12 mouse cellular contexts compared by ENCODE assay signal in genomic region chr8:84715893-84716468, GRCm38 (mm10). TPM values are rescaled to one million over a fixed set of nuclear protein-coding genes. Genes with fewer than 3 reads are reported as not detected.
DNase-seq lines count a peak whose midpoint lies in the region; ATAC-seq lines count a peak whose summit lies in the region.
"Had no signal": no experiment of that assay in that cellular context is flagged by ENCODE, and none has a peak within 500 bp of the region (broad histone marks: within the 10 kb centered on the region; RNA-seq: fewer than 3 reads in every experiment).

No protein-coding gene starts in this region.

- H3K4me1 ChIP-seq in kidney, embryonic 14.5 days (ENCODE audit: control insufficient read depth, insufficient read depth, low read length): peaks cover 31% of the 10 kb centered on the region
- H3K4me1 ChIP-seq in embryonic facial prominence, embryonic 15.5 days: peaks cover 79% of the 10 kb centered on the region
- peaks cover 16% of the 10 kb centered on the region for H3K4me1 ChIP-seq in intestine, embryonic 16.5 days (ENCODE audit: control insufficient read depth, insufficient read depth, low read length)
- peaks cover 38% of the 10 kb centered on the region for H3K4me1 ChIP-seq in midbrain, embryonic 15.5 days

- 9% methylated on average over 26 of the region's 27 CpGs for WGBS in kidney, embryonic 14.5 days
- 30% methylated on average over 27 of the region's 27 CpGs for WGBS in embryonic facial prominence, embryonic 15.5 days
- WGBS in intestine, embryonic 16.5 days: 23% methylated on average over 26 of the region's 27 CpGs
- WGBS in midbrain, embryonic 15.5 days: 7% methylated on average over 27 of the region's 27 CpGs

- no peak for DNase-seq in kidney, postnatal 25 days
- DNase-seq in lung, adult 18-20 months: no peak
- DNase-seq in adrenal gland, postnatal 25 days: no peak
- no peak for DNase-seq in right cerebral cortex, postnatal 4 days
- DNase-seq: kidney, adult 8-10 months; lung, postnatal 4 days; retina, postnatal 1 day; thymus, adult 18-20 months had no signal

- no peak for ATAC-seq in kidney, embryonic 14.5 days (ENCODE audit: low FRiP score, low TSS enrichment)
- ATAC-seq in embryonic facial prominence, embryonic 15.5 days (ENCODE audit: insufficient number of reproducible peaks, low FRiP score, low TSS enrichment, low read depth): no peak
- no peak for ATAC-seq in intestine, embryonic 16.5 days
- ATAC-seq in midbrain, embryonic 15.5 days (replicated peaks): no peak

- no peak overlapping the region for H3K9ac ChIP-seq in kidney, embryonic 14.5 days (ENCODE audit: low read depth, low read length)
- H3K9ac ChIP-seq in embryonic facial prominence, embryonic 15.5 days: no peak overlapping the region
- H3K9ac ChIP-seq in intestine, embryonic 16.5 days (ENCODE audit: low read depth, low read length): peak overlapping the region; percentile 22; the same call in 1 of the 2 replicates
- H3K9ac ChIP-seq in midbrain, embryonic 15.5 days: peak overlapping the region; percentile 22; the same call in 1 of the 2 replicates

- no peak overlapping the region for H3K27ac ChIP-seq in kidney, embryonic 14.5 days (ENCODE audit: low read depth, low read length)
- peak overlapping the region; percentile 74 for H3K27ac ChIP-seq in embryonic facial prominence, embryonic 15.5 days (replicated peaks)
- H3K27ac ChIP-seq in intestine, embryonic 16.5 days (ENCODE audit: low read length): no peak overlapping the region
- H3K27ac ChIP-seq in midbrain, embryonic 15.5 days: peak overlapping the region; percentile 35; the same call in 1 of the 2 replicates

- no peaks in the 10 kb centered on the region for H3K9me3 ChIP-seq in kidney, embryonic 14.5 days (ENCODE audit: control insufficient read depth, low read length)
- H3K9me3 ChIP-seq in embryonic facial prominence, embryonic 15.5 days (replicated peaks): no peaks in the 10 kb centered on the region
- H3K9me3 ChIP-seq in intestine, embryonic 16.5 days (ENCODE audit: control insufficient read depth, low read length): no peaks in the 10 kb centered on the region
- no peaks in the 10 kb centered on the region for H3K9me3 ChIP-seq in midbrain, embryonic 15.5 days

- peak overlapping the region; percentile 21; the same call in 1 of the 2 replicates for H3K4me2 ChIP-seq in kidney, embryonic 14.5 days (replicated peaks; ENCODE audit: low read depth, low read length)
- no peak overlapping the region for H3K4me2 ChIP-seq in embryonic facial prominence, embryonic 15.5 days (replicated peaks)
- no peak overlapping the region for H3K4me2 ChIP-seq in intestine, embryonic 16.5 days (ENCODE audit: low read depth, low read length)
- peak overlapping the region; percentile 42 for H3K4me2 ChIP-seq in midbrain, embryonic 15.5 days

- no peaks in the 10 kb centered on the region for H3K36me3 ChIP-seq in kidney, embryonic 14.5 days (ENCODE audit: control insufficient read depth, insufficient read depth, low read length)
- H3K36me3 ChIP-seq in embryonic facial prominence, embryonic 15.5 days: peaks cover 48% of the 10 kb centered on the region
- no peaks in the 10 kb centered on the region; the same call in 1 of the 2 replicates for H3K36me3 ChIP-seq in intestine, embryonic 16.5 days (ENCODE audit: control insufficient read depth, insufficient read depth, low read length)
- H3K36me3 ChIP-seq in midbrain, embryonic 15.5 days (replicated peaks): no peaks in the 10 kb centered on the region

- no peak overlapping the region for H3K4me3 ChIP-seq in kidney, embryonic 14.5 days (ENCODE audit: low read length)
- no peak overlapping the region for H3K4me3 ChIP-seq in embryonic facial prominence, embryonic 15.5 days (replicated peaks)
- H3K4me3 ChIP-seq in intestine, embryonic 16.5 days (ENCODE audit: low read length): no peak overlapping the region
- H3K4me3 ChIP-seq in midbrain, embryonic 15.5 days: peak overlapping the region; percentile 19; the same call in 1 of the 2 replicates

- H3K27me3 ChIP-seq in kidney, embryonic 14.5 days (ENCODE audit: control insufficient read depth, insufficient read depth, low read length): peaks cover 51% of the 10 kb centered on the region
- H3K27me3 ChIP-seq in embryonic facial prominence, embryonic 15.5 days: peaks cover 6% of the 10 kb centered on the region
- H3K27me3 ChIP-seq in intestine, embryonic 16.5 days (replicated peaks; ENCODE audit: control insufficient read depth, insufficient read depth, low read length): peaks cover 32% of the 10 kb centered on the region
- peaks cover 5% of the 10 kb centered on the region; the same call in 1 of the 2 replicates for H3K27me3 ChIP-seq in midbrain, embryonic 15.5 days (replicated peaks)

RNA-seq across cellular contexts. Expression of gene G430095P16Rik, which starts 6.8 kb away (rescaled TPM):
- polyA plus RNA-seq in kidney, embryonic 14.5 days (2014; fragmentation: Nextera tagmentation; extraction: Ambion mirVana): 1.7 and 2.8 TPM in 2 replicates
- polyA plus RNA-seq in embryonic facial prominence, embryonic 15.5 days (2015; fragmentation: Nextera tagmentation; extraction: Ambion mirVana): 4.2 and 4.9 TPM in 2 replicates
- 2.0 and 2.6 TPM in 2 replicates for polyA plus RNA-seq in intestine, embryonic 16.5 days (2015; fragmentation: Nextera tagmentation; extraction: Ambion mirVana)
- 0.97 and 1.8 TPM in 2 replicates for polyA plus RNA-seq in midbrain, embryonic 15.5 days (2015; fragmentation: Nextera tagmentation; extraction: Ambion mirVana)
- not detected in 2 replicates for total RNA-seq in adrenal gland, postnatal 25 days (2021)

RNA-seq across cellular contexts. Expression of gene Lyl1, which starts 14.7 kb away (rescaled TPM):
- 6.3 and 8.9 TPM in 2 replicates for polyA plus RNA-seq in kidney, embryonic 14.5 days (2014; fragmentation: Nextera tagmentation; extraction: Ambion mirVana)
- 5.8 and 6.0 TPM in 2 replicates for polyA plus RNA-seq in embryonic facial prominence, embryonic 15.5 days (2015; fragmentation: Nextera tagmentation; extraction: Ambion mirVana)
- 4.9 and 5.0 TPM in 2 replicates for polyA plus RNA-seq in intestine, embryonic 16.5 days (2015; fragmentation: Nextera tagmentation; extraction: Ambion mirVana)
- polyA plus RNA-seq in midbrain, embryonic 15.5 days (2015; fragmentation: Nextera tagmentation; extraction: Ambion mirVana): 3.4 and 4.2 TPM in 2 replicates
- total RNA-seq in adrenal gland, postnatal 25 days (2021): 3.1 and 3.8 TPM in 2 replicates

RNA-seq across cellular contexts. Expression of gene Nacc1, which starts 28.3 kb away (rescaled TPM):
- 28.1 and 33.1 TPM in 2 replicates for polyA plus RNA-seq in kidney, embryonic 14.5 days (2014; fragmentation: Nextera tagmentation; extraction: Ambion mirVana)
- 16.7 and 16.9 TPM in 2 replicates for polyA plus RNA-seq in embryonic facial prominence, embryonic 15.5 days (2015; fragmentation: Nextera tagmentation; extraction: Ambion mirVana)
- polyA plus RNA-seq in intestine, embryonic 16.5 days (2015; fragmentation: Nextera tagmentation; extraction: Ambion mirVana): 11.0 and 14.8 TPM in 2 replicates
- 16.3 and 17.2 TPM in 2 replicates for polyA plus RNA-seq in midbrain, embryonic 15.5 days (2015; fragmentation: Nextera tagmentation; extraction: Ambion mirVana)
- total RNA-seq in adrenal gland, postnatal 25 days (2021): 73.9 and 76.0 TPM in 2 replicates

RNA-seq across cellular contexts. Expression of gene Trmt1, which starts 29.9 kb away (rescaled TPM):
- polyA plus RNA-seq in kidney, embryonic 14.5 days (2014; fragmentation: Nextera tagmentation; extraction: Ambion mirVana): 65.4 and 82.3 TPM in 2 replicates
- polyA plus RNA-seq in embryonic facial prominence, embryonic 15.5 days (2015; fragmentation: Nextera tagmentation; extraction: Ambion mirVana): 69.1 and 78.2 TPM in 2 replicates
- 60.0 and 67.1 TPM in 2 replicates for polyA plus RNA-seq in intestine, embryonic 16.5 days (2015; fragmentation: Nextera tagmentation; extraction: Ambion mirVana)
- polyA plus RNA-seq in midbrain, embryonic 15.5 days (2015; fragmentation: Nextera tagmentation; extraction: Ambion mirVana): 63.3 and 66.7 TPM in 2 replicates
- 75.1 and 83.9 TPM in 2 replicates for total RNA-seq in adrenal gland, postnatal 25 days (2021)

RNA-seq across cellular contexts. Expression of gene Ier2, which starts 53.3 kb away (rescaled TPM):
- polyA plus RNA-seq in kidney, embryonic 14.5 days (2014; fragmentation: Nextera tagmentation; extraction: Ambion mirVana): 81.9 and 88.9 TPM in 2 replicates
- 79.7 and 83.9 TPM in 2 replicates for polyA plus RNA-seq in embryonic facial prominence, embryonic 15.5 days (2015; fragmentation: Nextera tagmentation; extraction: Ambion mirVana)
- polyA plus RNA-seq in intestine, embryonic 16.5 days (2015; fragmentation: Nextera tagmentation; extraction: Ambion mirVana): 77.7 and 78.7 TPM in 2 replicates
- 16.9 and 17.8 TPM in 2 replicates for polyA plus RNA-seq in midbrain, embryonic 15.5 days (2015; fragmentation: Nextera tagmentation; extraction: Ambion mirVana)
- 19.6 and 22.3 TPM in 2 replicates for total RNA-seq in adrenal gland, postnatal 25 days (2021)

Comparison
In these comparisons a context has a peak if more than half of its experiments do, and no peak if none do; other contexts are left out.
1. H3K27ac ChIP-seq: peak in embryonic facial prominence, embryonic 15.5 days (single experiment) and midbrain, embryonic 15.5 days (single experiment); none in kidney, embryonic 14.5 days (single experiment) and intestine, embryonic 16.5 days (single experiment).
2. H3K4me2 ChIP-seq: peak in kidney, embryonic 14.5 days (single experiment) and midbrain, embryonic 15.5 days (single experiment); none in embryonic facial prominence, embryonic 15.5 days (single experiment) and intestine, embryonic 16.5 days (single experiment).
3. H3K9ac ChIP-seq: peak in intestine, embryonic 16.5 days (single experiment) and midbrain, embryonic 15.5 days (single experiment); none in kidney, embryonic 14.5 days (single experiment) and embryonic facial prominence, embryonic 15.5 days (single experiment).